Comparison of ENCODE assay signal across 8 mouse cellular contexts in the genomic region with DNA sequence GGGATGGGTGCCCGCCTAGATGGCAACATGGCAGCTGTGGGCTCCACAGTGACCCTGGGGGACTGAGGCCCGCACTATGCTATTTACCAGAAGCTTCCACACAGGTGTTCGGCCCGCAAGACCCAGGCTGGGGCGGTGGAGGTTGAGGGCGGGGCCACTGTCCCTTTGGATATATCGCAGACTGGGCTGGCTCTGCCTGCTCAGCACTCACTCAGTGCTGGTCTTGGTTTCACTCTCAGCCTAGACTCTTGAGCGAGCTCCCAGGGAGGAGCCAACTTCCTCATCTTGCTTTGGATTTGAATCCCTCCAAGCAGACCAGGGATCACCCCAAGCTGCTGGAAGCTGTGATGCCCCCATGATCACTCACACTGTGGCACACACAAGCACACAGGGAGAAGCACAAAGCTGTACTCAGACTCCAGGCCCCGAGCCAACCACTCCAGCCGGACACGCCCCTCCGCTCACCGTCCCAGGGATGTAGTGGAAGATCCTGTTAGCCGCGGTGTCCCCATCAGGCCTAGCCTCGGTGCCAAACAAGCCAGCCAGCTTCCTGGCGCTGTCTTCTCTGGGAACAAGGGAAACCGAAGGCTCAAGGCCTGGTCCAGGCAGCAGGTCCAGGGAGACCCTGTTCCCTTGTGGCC. TPM values are rescaled to one million over a fixed set of nuclear protein-coding genes. Genes with fewer than 3 reads are reported as not detected.
DNase-seq lines count a peak whose midpoint lies in the region; ATAC-seq and TF ChIP-seq lines count a peak whose summit lies in the region.

No protein-coding gene starts in this region.

- no peak overlapping the region for H3K9ac ChIP-seq in forebrain, embryonic 16.5 days (replicated peaks; ENCODE audit: low read depth, low read length)

- ATAC-seq in forebrain, embryonic 16.5 days, result peak; percentile 30; the same call in 1 of the 2 replicates

- H3K27ac ChIP-seq in testis, adult 2 months (ENCODE audit: control insufficient read depth, insufficient read depth, low read depth, low read length), result peak overlapping the region; percentile 19
- no peak overlapping the region for H3K27ac ChIP-seq in forebrain, embryonic 16.5 days (ENCODE audit: low read length)

- H3K4me1 ChIP-seq in testis, adult 2 months (ENCODE audit: control insufficient read depth, insufficient read depth, low read length), result peaks cover 14% of the 10 kb centered on the region
- peaks cover 4% of the 10 kb centered on the region; the same call in 1 of the 2 replicates for H3K4me1 ChIP-seq in forebrain, embryonic 16.5 days (replicated peaks; ENCODE audit: control insufficient read depth, insufficient read depth, low read length)
- peaks cover 26% of the 10 kb centered on the region for H3K4me1 ChIP-seq in megakaryocyte, embryonic 14.5 days

- H3K4me3 ChIP-seq in testis, adult 2 months (ENCODE audit: control insufficient read depth, low read depth, low read length), result peak overlapping the region; percentile 74
- H3K4me3 ChIP-seq in forebrain, embryonic 16.5 days (replicated peaks; ENCODE audit: low read length), result no peak overlapping the region
- peak overlapping the region; percentile 74 for H3K4me3 ChIP-seq in megakaryocyte, embryonic 14.5 days (replicated peaks)

- no peak overlapping the region for H3K4me2 ChIP-seq in forebrain, embryonic 16.5 days (ENCODE audit: low read length)

- H3K36me3 ChIP-seq in testis, adult 2 months (ENCODE audit: control insufficient read depth, insufficient read depth, low read length), result no peaks in the 10 kb centered on the region
- peaks cover 30% of the 10 kb centered on the region for H3K36me3 ChIP-seq in forebrain, embryonic 16.5 days (ENCODE audit: control insufficient read depth, insufficient read depth)
- peaks cover 58% of the 10 kb centered on the region for H3K36me3 ChIP-seq in megakaryocyte, embryonic 14.5 days (replicated peaks; ENCODE audit: low read length)

- TF ChIP-seq CTCF in testis, adult 2 months (IDR thresholded peaks at IDR 0.05; ENCODE audit: control insufficient read depth, insufficient read depth, insufficient replicate concordance, low read depth, low read length), result no peak

- no peak for TF ChIP-seq POLR2A in testis, adult 2 months (IDR thresholded peaks at IDR 0.05; ENCODE audit: control insufficient read depth, low read depth, low read length)

- DNase-seq in testis, postnatal 10 days (ENCODE audit: low spot score), result no peak
- DNase-seq in kidney, postnatal 14 days, result peak; percentile 30
- no peak for DNase-seq in MN1 (ENCODE audit: low spot score)
- no peak for DNase-seq in testis, postnatal 14 days (ENCODE audit: low spot score)
- no peak for DNase-seq in thymus, postnatal 0 days (ENCODE audit: low spot score)

- WGBS in forebrain, embryonic 16.5 days, result 31% methylated on average over 18 of the region's 18 CpGs

- H3K27me3 ChIP-seq in testis, adult 2 months (ENCODE audit: control insufficient read depth, insufficient read depth, low read length), result no peaks in the 10 kb centered on the region
- H3K27me3 ChIP-seq in forebrain, embryonic 16.5 days (replicated peaks; ENCODE audit: control insufficient read depth, insufficient read depth, low read length), result no peaks in the 10 kb centered on the region
- H3K27me3 ChIP-seq in megakaryocyte, embryonic 14.5 days (replicated peaks), result peaks cover 17% of the 10 kb centered on the region

- H3K9me3 ChIP-seq in forebrain, embryonic 16.5 days (ENCODE audit: control insufficient read depth, low read length), result no peaks in the 10 kb centered on the region
- no peaks in the 10 kb centered on the region for H3K9me3 ChIP-seq in megakaryocyte, embryonic 14.5 days

RNA-seq across cellular contexts. Expression of a gene that starts 6.8 kb away (rescaled TPM):
- polyA plus RNA-seq in testis, adult 2 months (2012; rRNA removed), result 40.2 and 42.7 TPM in 2 replicates
- polyA plus RNA-seq in forebrain, embryonic 16.5 days (2015; fragmentation: Nextera tagmentation; extraction: Ambion mirVana), result 27.6 and 31.9 TPM in 2 replicates
- 16.1 and 21.9 TPM in 2 replicates for polyA plus RNA-seq in megakaryocyte, embryonic 14.5 days (2012; ENCODE audit: insufficient read depth, low replicate concordance)
- polyA plus RNA-seq in thymus, postnatal 0 days (2015; fragmentation: Nextera tagmentation; extraction: Ambion mirVana), result 15.6 and 16.3 TPM in 2 replicates

RNA-seq across cellular contexts. Expression of a gene that starts 7.9 kb away (rescaled TPM):
- polyA plus RNA-seq in testis, adult 2 months (2012; rRNA removed), result 13.0 and 13.6 TPM in 2 replicates
- polyA plus RNA-seq in forebrain, embryonic 16.5 days (2015; fragmentation: Nextera tagmentation; extraction: Ambion mirVana), result 55.3 and 61.4 TPM in 2 replicates
- polyA plus RNA-seq in megakaryocyte, embryonic 14.5 days (2012; ENCODE audit: insufficient read depth, low replicate concordance), result 9.1 and 29.6 TPM in 2 replicates
- 82.9 and 89.1 TPM in 2 replicates for polyA plus RNA-seq in thymus, postnatal 0 days (2015; fragmentation: Nextera tagmentation; extraction: Ambion mirVana)

RNA-seq across cellular contexts. Expression of a gene that starts 12.2 kb away (rescaled TPM):
- polyA plus RNA-seq in testis, adult 2 months (2012; rRNA removed), result not detected in 2 replicates
- polyA plus RNA-seq in forebrain, embryonic 16.5 days (2015; fragmentation: Nextera tagmentation; extraction: Ambion mirVana), result 1.7 and 1.8 TPM in 2 replicates
- not detected in 2 replicates for polyA plus RNA-seq in megakaryocyte, embryonic 14.5 days (2012; ENCODE audit: insufficient read depth, low replicate concordance)
- polyA plus RNA-seq in thymus, postnatal 0 days (2015; fragmentation: Nextera tagmentation; extraction: Ambion mirVana), result 0.96 and 1.0 TPM in 2 replicates

RNA-seq across cellular contexts. Expression of a gene that starts 24.8 kb away (rescaled TPM):
- polyA plus RNA-seq in testis, adult 2 months (2012; rRNA removed), result 0.06 and 0.24 TPM in 2 replicates
- 3.3 and 4.0 TPM in 2 replicates for polyA plus RNA-seq in forebrain, embryonic 16.5 days (2015; fragmentation: Nextera tagmentation; extraction: Ambion mirVana)
- 0.89 and 3.4 TPM in 2 replicates for polyA plus RNA-seq in megakaryocyte, embryonic 14.5 days (2012; ENCODE audit: insufficient read depth, low replicate concordance)
- 11.4 and 11.9 TPM in 2 replicates for polyA plus RNA-seq in thymus, postnatal 0 days (2015; fragmentation: Nextera tagmentation; extraction: Ambion mirVana)

RNA-seq across cellular contexts. Expression of a gene that starts 27.3 kb away (rescaled TPM):
- polyA plus RNA-seq in testis, adult 2 months (2012; rRNA removed), result 0.35 and 0.95 TPM in 2 replicates
- 1.5 TPM in 2 replicates for polyA plus RNA-seq in forebrain, embryonic 16.5 days (2015; fragmentation: Nextera tagmentation; extraction: Ambion mirVana)
- 48.7 TPM in 1 of 2 replicates, not detected in the other for polyA plus RNA-seq in megakaryocyte, embryonic 14.5 days (2012; ENCODE audit: insufficient read depth, low replicate concordance)
- polyA plus RNA-seq in thymus, postnatal 0 days (2015; fragmentation: Nextera tagmentation; extraction: Ambion mirVana), result 70.8 and 74.6 TPM in 2 replicates
